Mouse (Mus musculus) activated CD4-positive, CD25-positive, alpha-beta regulatory T cell, adult 9 weeks (primary cell): ENCODE measurements around the gene Tril. TPM values are rescaled to one million over a fixed set of nuclear protein-coding genes. Genes with fewer than 3 reads are reported as not detected.

Experiments
- polyA plus RNA-seq: library from polyadenylated mRNA; unstranded; fragments of 100-300 nt; shearing (Covaris generic); gene quantifications from one replicate; pipeline ENCODE4 v1.2.1, GENCODE M21; 2017

Tril gene
- not detected for polyA plus RNA-seq

GRCm38 (mm10) chr6:53820486-53820985, at the start of gene Tril:
Tril (minus strand) TSS chr6:53820830.

Other genes starting within 250 kb of the Tril start
- not detected for gene Cpvl, start 157.8 kb upstream of the Tril start, polyA plus RNA-seq
- 5.4 TPM for gene Chn2, start 218.7 kb upstream of the Tril start, polyA plus RNA-seq